Mouse (Mus musculus): ENCODE results near the gene Mras. TPM values are rescaled to one million over a fixed set of nuclear protein-coding genes. Genes with fewer than 3 reads are reported as not detected.

The Mras gene
- polyA plus RNA-seq, 1 experiment from 2014 or later: 47.5 TPM

- no peak overlapping the region for H3K27ac ChIP-seq (ENCODE audit: low read length)
- no peak for ATAC-seq
Observed at GRCm38 (mm10) chr9:99421914-99422313, 15.3 kb downstream of the Mras start.

GRCm38 (mm10) chr9:99419951-99420701 lies 17.1 kb downstream of the Mras start:
- ATAC-seq: no peak
- no peaks in the 10 kb centered on the region for H3K9me3 ChIP-seq (ENCODE audit: control insufficient read depth, low read length)
- peaks cover 21% of the 10 kb centered on the region for H3K4me1 ChIP-seq (replicated peaks; ENCODE audit: control insufficient read depth, insufficient read depth, low read length)
- no peaks in the 10 kb centered on the region for H3K36me3 ChIP-seq (ENCODE audit: control insufficient read depth, insufficient read depth)
- H3K27ac ChIP-seq (ENCODE audit: low read length): no peak overlapping the region
- WGBS: 82% methylated on average over 8 of the region's 8 CpGs
- H3K4me2 ChIP-seq (ENCODE audit: low read length): no peak overlapping the region
- H3K4me3 ChIP-seq (replicated peaks; ENCODE audit: low read length): no peak overlapping the region
- no peak overlapping the region for H3K9ac ChIP-seq (replicated peaks; ENCODE audit: low read depth, low read length)
- H3K27me3 ChIP-seq (replicated peaks; ENCODE audit: control insufficient read depth, insufficient read depth, low read length): no peaks in the 10 kb centered on the region

More at GRCm38 (mm10) chr9:99421914-99422313, 15.3 kb downstream of the Mras start:
- H3K27me3 ChIP-seq (replicated peaks; ENCODE audit: control insufficient read depth, insufficient read depth, low read length): no peaks in the 10 kb centered on the region
- no peak overlapping the region for H3K4me3 ChIP-seq (replicated peaks; ENCODE audit: low read length)
- H3K9ac ChIP-seq (replicated peaks; ENCODE audit: low read depth, low read length): no peak overlapping the region
- H3K4me1 ChIP-seq (replicated peaks; ENCODE audit: control insufficient read depth, insufficient read depth, low read length): peaks cover 23% of the 10 kb centered on the region
- no peak overlapping the region for H3K4me2 ChIP-seq (ENCODE audit: low read length)
- H3K9me3 ChIP-seq (ENCODE audit: control insufficient read depth, low read length): no peaks in the 10 kb centered on the region
- no peaks in the 10 kb centered on the region for H3K36me3 ChIP-seq (ENCODE audit: control insufficient read depth, insufficient read depth)
- 67% methylated on average over 3 of the region's 3 CpGs for WGBS

GRCm38 (mm10) chr9:99418377-99418776 lies 18.8 kb downstream of the Mras start:
- H3K36me3 ChIP-seq (ENCODE audit: control insufficient read depth, insufficient read depth): no peaks in the 10 kb centered on the region
- no peak overlapping the region for H3K9ac ChIP-seq (replicated peaks; ENCODE audit: low read depth, low read length)
- no peak overlapping the region for H3K4me3 ChIP-seq (replicated peaks; ENCODE audit: low read length)
- H3K9me3 ChIP-seq (ENCODE audit: control insufficient read depth, low read length): no peaks in the 10 kb centered on the region
- no peaks in the 10 kb centered on the region for H3K27me3 ChIP-seq (replicated peaks; ENCODE audit: control insufficient read depth, insufficient read depth, low read length)
- peak overlapping the region; percentile 22; the same call in 1 of the 2 replicates for H3K27ac ChIP-seq (ENCODE audit: low read length)
- H3K4me2 ChIP-seq (ENCODE audit: low read length): no peak overlapping the region
- peaks cover 22% of the 10 kb centered on the region for H3K4me1 ChIP-seq (replicated peaks; ENCODE audit: control insufficient read depth, insufficient read depth, low read length)
- WGBS: 36% methylated on average over 5 of the region's 5 CpGs
- ATAC-seq: peak; percentile 73

GRCm38 (mm10) chr9:99417288-99417846 lies 19.8 kb downstream of the Mras start:
- no peak overlapping the region for H3K4me2 ChIP-seq (ENCODE audit: low read length)
- no peaks in the 10 kb centered on the region for H3K9me3 ChIP-seq (ENCODE audit: control insufficient read depth, low read length)
- H3K4me1 ChIP-seq (replicated peaks; ENCODE audit: control insufficient read depth, insufficient read depth, low read length): peaks cover 22% of the 10 kb centered on the region
- WGBS: 38% methylated on average over 4 of the region's 4 CpGs
- ATAC-seq: peak; percentile 65
- no peak overlapping the region for H3K4me3 ChIP-seq (replicated peaks; ENCODE audit: low read length)
- H3K9ac ChIP-seq (replicated peaks; ENCODE audit: low read depth, low read length): no peak overlapping the region
- no peaks in the 10 kb centered on the region for H3K36me3 ChIP-seq (ENCODE audit: control insufficient read depth, insufficient read depth)
- no peak overlapping the region for H3K27ac ChIP-seq (ENCODE audit: low read length)
- no peaks in the 10 kb centered on the region for H3K27me3 ChIP-seq (replicated peaks; ENCODE audit: control insufficient read depth, insufficient read depth, low read length)

- Histone ChIP-seq H3K4me3 (replicated peaks; ENCODE audit: low read length) (no peak overlapping the region), H3K36me3 (ENCODE audit: control insufficient read depth, insufficient read depth) (no peaks in the 10 kb centered on the region), H3K27ac (ENCODE audit: low read length) (no peak overlapping the region), H3K27me3 (replicated peaks; ENCODE audit: control insufficient read depth, insufficient read depth, low read length) (no peaks in the 10 kb centered on the region), H3K4me1 (replicated peaks; ENCODE audit: control insufficient read depth, insufficient read depth, low read length) (peaks cover 22% of the 10 kb centered on the region), H3K9ac (replicated peaks; ENCODE audit: low read depth, low read length) (no peak overlapping the region), H3K4me2 (ENCODE audit: low read length) (no peak overlapping the region), H3K9me3 (ENCODE audit: control insufficient read depth, low read length) (no peaks in the 10 kb centered on the region)
- ATAC-seq: no peak
- WGBS: 89% methylated on average over 3 of the region's 3 CpGs
Observed at GRCm38 (mm10) chr9:99416809-99417208, 20.4 kb downstream of the Mras start.

GRCm38 (mm10) chr9:99411785-99412184 lies 25.4 kb downstream of the Mras start:
- no peak overlapping the region for H3K4me3 ChIP-seq (replicated peaks; ENCODE audit: low read length)
- 96% methylated on average over 4 of the region's 4 CpGs for WGBS
- H3K27me3 ChIP-seq (replicated peaks; ENCODE audit: control insufficient read depth, insufficient read depth, low read length): no peaks in the 10 kb centered on the region
- ATAC-seq: no peak
- no peaks in the 10 kb centered on the region for H3K36me3 ChIP-seq (ENCODE audit: control insufficient read depth, insufficient read depth)
- H3K9me3 ChIP-seq (ENCODE audit: control insufficient read depth, low read length): no peaks in the 10 kb centered on the region
- peaks cover 6% of the 10 kb centered on the region for H3K4me1 ChIP-seq (replicated peaks; ENCODE audit: control insufficient read depth, insufficient read depth, low read length)
- no peak overlapping the region for H3K4me2 ChIP-seq (ENCODE audit: low read length)
- no peak overlapping the region for H3K27ac ChIP-seq (ENCODE audit: low read length)
- no peak overlapping the region for H3K9ac ChIP-seq (replicated peaks; ENCODE audit: low read depth, low read length)

- H3K4me2 ChIP-seq (ENCODE audit: low read length): no peak overlapping the region
Observed at GRCm38 (mm10) chr9:99411093-99411492, 26.1 kb downstream of the Mras start.

GRCm38 (mm10) chr9:99409280-99409679 lies 27.9 kb downstream of the Mras start:
- 88% methylated on average over 3 of the region's 3 CpGs for WGBS
- Histone ChIP-seq H3K9ac (replicated peaks; ENCODE audit: low read depth, low read length) (no peak overlapping the region), H3K4me3 (replicated peaks; ENCODE audit: low read length) (no peak overlapping the region), H3K36me3 (ENCODE audit: control insufficient read depth, insufficient read depth) (no peaks in the 10 kb centered on the region), H3K27me3 (replicated peaks; ENCODE audit: control insufficient read depth, insufficient read depth, low read length) (no peaks in the 10 kb centered on the region), H3K9me3 (ENCODE audit: control insufficient read depth, low read length) (no peaks in the 10 kb centered on the region), H3K4me1 (replicated peaks; ENCODE audit: control insufficient read depth, insufficient read depth, low read length) (no peaks in the 10 kb centered on the region), H3K4me2 (ENCODE audit: low read length) (no peak overlapping the region), H3K27ac (ENCODE audit: low read length) (no peak overlapping the region)
- no peak for ATAC-seq

More at GRCm38 (mm10) chr9:99411093-99411492, 26.1 kb downstream of the Mras start:
- Histone ChIP-seq H3K4me3 (replicated peaks; ENCODE audit: low read length) (no peak overlapping the region), H3K36me3 (ENCODE audit: control insufficient read depth, insufficient read depth) (no peaks in the 10 kb centered on the region), H3K27ac (ENCODE audit: low read length) (no peak overlapping the region), H3K27me3 (replicated peaks; ENCODE audit: control insufficient read depth, insufficient read depth, low read length) (no peaks in the 10 kb centered on the region), H3K9ac (replicated peaks; ENCODE audit: low read depth, low read length) (no peak overlapping the region), H3K9me3 (ENCODE audit: control insufficient read depth, low read length) (no peaks in the 10 kb centered on the region), H3K4me1 (replicated peaks; ENCODE audit: control insufficient read depth, insufficient read depth, low read length) (0 out of 2 replicates have a peak, but pooled peaks cover 3% of the 10 kb centered on the region)
- no peak for ATAC-seq
- WGBS: 94% methylated on average over 5 of the region's 5 CpGs

GRCm38 (mm10) chr9:99401288-99401974 lies 35.8 kb downstream of the Mras start:
- ATAC-seq: 0 out of 2 replicates have a peak, but pooled peaks have one; percentile 26
- Histone ChIP-seq H3K9me3 (ENCODE audit: control insufficient read depth, low read length) (no peaks in the 10 kb centered on the region), H3K4me3 (replicated peaks; ENCODE audit: low read length) (no peak overlapping the region), H3K36me3 (ENCODE audit: control insufficient read depth, insufficient read depth) (no peaks in the 10 kb centered on the region), H3K4me2 (ENCODE audit: low read length) (no peak overlapping the region), H3K4me1 (replicated peaks; ENCODE audit: control insufficient read depth, insufficient read depth, low read length) (peaks cover 8% of the 10 kb centered on the region), H3K9ac (replicated peaks; ENCODE audit: low read depth, low read length) (no peak overlapping the region), H3K27me3 (replicated peaks; ENCODE audit: control insufficient read depth, insufficient read depth, low read length) (no peaks in the 10 kb centered on the region), H3K27ac (ENCODE audit: low read length) (no peak overlapping the region)
- WGBS: 61% methylated on average over 9 of the region's 9 CpGs
